Mouse (Mus musculus) liver, adult 2 months (tissue): Measurements from ENCODE around the gene Spint3.

Experiments
- CTCF ChIP-seq: fragments of 200-500 bp; IDR thresholded peaks from 2 replicates; pipeline ENCODE4 v1.5.1; 2011; ENCODE audit warnings: low read depth, low read length, control low read depth
- POLR2A ChIP-seq: fragments of 200-500 bp; IDR thresholded peaks from 2 replicates; pipeline ENCODE4 v1.6.1; 2011; ENCODE audit warnings: low read length, control low read depth; ENCODE audit not compliant: insufficient read depth; ENCODE audit errors: extremely low read depth

DNA sequence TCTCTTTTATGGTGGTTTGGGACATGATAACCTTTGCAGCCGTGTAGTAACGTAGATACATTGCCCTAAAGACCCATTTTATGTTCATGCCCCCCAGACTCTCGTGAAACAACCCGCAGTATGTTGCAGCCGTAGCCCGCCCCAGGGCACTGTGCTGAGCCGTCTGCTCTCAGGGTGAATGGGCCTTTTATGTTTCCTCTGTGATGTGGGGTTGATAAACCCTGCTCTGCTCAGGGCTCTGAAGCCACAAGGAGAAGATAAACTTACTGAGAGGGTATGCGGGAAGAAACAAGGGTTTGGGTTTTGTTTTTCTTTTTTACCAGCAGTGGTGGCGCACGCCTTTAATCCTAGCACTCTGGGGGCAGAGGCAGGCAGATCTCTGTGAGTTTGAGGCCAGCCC, 38.9 kb downstream of the Spint3 start:
- TF ChIP-seq POLR2A = no peak
- no peak for TF ChIP-seq CTCF
